Mouse (Mus musculus) intestine, postnatal 0 days (tissue): ENCODE results near the gene Rwdd2a. TPM values are rescaled to one million over a fixed set of nuclear protein-coding genes. Genes with fewer than 3 reads are reported as not detected.

ENCODE experiments used
- ATAC-seq: fragments of 200-750 bp; cut with Nextera tagmentation; 2 replicates; pipeline ENCODE4 v1.8.0; 2017; ENCODE audit warnings: mild to moderate bottlenecking, moderate TSS enrichment, moderate library complexity
- H3K27ac ChIP-seq: fragments of 300-500 bp; sonication (generic); 2 replicates; pipeline ENCODE4 v1.5.1; 2014; ENCODE audit warnings: mild to moderate bottlenecking, low read depth, low read length, moderate library complexity
- H3K27me3 ChIP-seq: fragments of 300-500 bp; sonication (generic); replicated peaks from 2 replicates; pipeline ENCODE4 v1.6.1; 2014; ENCODE audit warnings: low read length, mixed read lengths; ENCODE audit not compliant: control insufficient read depth, insufficient read depth
- H3K36me3 ChIP-seq: fragments of 300-500 bp; sonication (generic); 2 replicates; pipeline ENCODE4 v1.6.1; 2014; ENCODE audit warnings: mild to moderate bottlenecking, moderate library complexity; ENCODE audit not compliant: control insufficient read depth, insufficient read depth
- H3K4me1 ChIP-seq: fragments of 300-500 bp; sonication (generic); replicated peaks from 2 replicates; pipeline ENCODE4 v1.6.1; 2014; ENCODE audit warnings: antibody characterized with exemption, low read length, mixed read lengths; ENCODE audit not compliant: control insufficient read depth, insufficient read depth
- H3K4me2 ChIP-seq: fragments of 300-500 bp; sonication (generic); replicated peaks from 2 replicates; pipeline ENCODE4 v1.6.1; 2014; ENCODE audit warnings: low read depth, mild to moderate bottlenecking, moderate library complexity
- H3K4me3 ChIP-seq: fragments of 300-500 bp; sonication (generic); 2 replicates; pipeline ENCODE4 v1.5.1; 2014; ENCODE audit warnings: low read depth, low read length
- H3K9ac ChIP-seq: fragments of 300-500 bp; sonication (generic); 2 replicates; pipeline ENCODE4 v1.6.1; 2014; ENCODE audit warnings: mild to moderate bottlenecking, low read depth, low read length
- H3K9me3 ChIP-seq: fragments of 300-500 bp; sonication (generic); 2 replicates; pipeline ENCODE4 v1.6.1; 2016; ENCODE audit warnings: mixed run types; ENCODE audit not compliant: control insufficient read depth
- CTCF ChIP-seq: sonication (generic); IDR thresholded peaks from 2 replicates; pipeline ENCODE4 v1.5.1; 2016; ENCODE audit warnings: low read depth, mild to moderate bottlenecking, control low read depth, antibody characterized with exemption, moderate library complexity
- WGBS: fragments of 180-500 bp; shearing (Covaris S2); extraction: QIAGEN DNeasy Blood & Tissue Kit; methylation state at CpG from one replicate; pipeline ENCODE4 v1.1.7; 2014; 5-methylcytosine and 5-hydroxymethylcytosine counted together
- polyA plus RNA-seq: library from polyadenylated mRNA; unstranded; fragments of >200 nt; fragmentation: Nextera tagmentation; extraction: Ambion mirVana; gene quantifications from 2 replicates; pipeline ENCODE4 v1.2.1, GENCODE M21; 2015

Gene Rwdd2a
- 5.8 and 6.5 TPM in 2 replicates for polyA plus RNA-seq

DNA sequence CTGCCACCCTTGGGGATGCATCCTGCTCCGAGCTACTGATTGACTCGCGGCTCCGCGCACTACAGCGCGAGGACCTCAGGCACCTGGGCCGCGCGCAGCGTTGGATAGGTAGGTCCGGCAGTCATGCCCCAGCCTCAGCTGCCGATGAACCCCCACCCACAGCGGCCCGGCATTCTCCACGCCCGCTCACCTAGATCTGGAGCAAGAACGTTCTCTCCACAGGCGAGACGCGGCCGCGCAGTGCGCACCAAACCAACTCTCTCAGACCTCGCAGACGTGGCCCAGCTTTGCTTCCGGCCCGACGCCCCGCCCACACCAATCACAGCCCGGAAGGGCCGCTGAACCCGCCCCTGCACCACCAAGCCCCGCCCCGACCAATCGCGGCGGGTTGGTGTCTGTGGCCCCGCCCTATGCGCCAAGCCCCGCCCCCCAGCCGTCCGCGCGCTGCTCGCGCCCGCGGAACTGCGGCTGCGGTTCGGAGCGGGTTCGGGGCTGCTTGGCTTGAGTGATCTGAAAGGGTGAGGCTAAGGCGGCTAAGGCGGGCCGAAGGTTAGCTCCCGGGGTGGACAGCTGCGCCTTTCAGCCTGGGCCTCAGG lies at the start of gene Rwdd2a, which contains the start of gene Pgm3:
Gene Rwdd2a (plus strand): TSS at position 452 of the 596 bp plus-strand sequence.
Gene Pgm3 (minus strand): TSS at position 303 of the 596 bp plus-strand sequence.
- WGBS: under 1% methylated on average over 58 of the region's 59 CpGs
- peak within 1 kb of the TSS; percentile 64 for H3K9ac ChIP-seq
- peak; percentile 94 for ATAC-seq
- no peaks in the 10 kb centered on the region for H3K27me3 ChIP-seq
- peaks cover 17% of the 10 kb centered on the region for H3K36me3 ChIP-seq
- H3K4me2 ChIP-seq: peak within 1 kb of the TSS; percentile 100
- H3K9me3 ChIP-seq: no peaks in the 10 kb centered on the region
- peak within 1 kb of the TSS; percentile 62 for H3K4me3 ChIP-seq
- 0 out of 2 replicates have a peak, but pooled peaks cover 10% of the 10 kb centered on the region for H3K4me1 ChIP-seq
- H3K27ac ChIP-seq: peak within 1 kb of the TSS; percentile 88
- no peak for TF ChIP-seq CTCF

- no peak for ATAC-seq
- no peak overlapping the region for H3K4me2 ChIP-seq
- H3K27me3 ChIP-seq: no peaks in the 10 kb centered on the region
- H3K9me3 ChIP-seq: no peaks in the 10 kb centered on the region
- no peak overlapping the region for H3K27ac ChIP-seq
- no peak overlapping the region for H3K9ac ChIP-seq
- no peaks in the 10 kb centered on the region for H3K4me1 ChIP-seq
- no peak overlapping the region for H3K4me3 ChIP-seq
- TF ChIP-seq CTCF: 0 out of 2 replicates have a peak, but pooled peaks have one; percentile 15
- H3K36me3 ChIP-seq: peaks cover 41% of the 10 kb centered on the region
Observed at GRCm38 (mm10) chr9:86522335-86522734, 49.5 kb upstream of the Rwdd2a start.

- 53% methylated on average over 2 of the region's 2 CpGs for WGBS
- H3K4me2 ChIP-seq: no peak overlapping the region
- no peaks in the 10 kb centered on the region for H3K9me3 ChIP-seq
- H3K36me3 ChIP-seq: peaks cover 38% of the 10 kb centered on the region
- H3K9ac ChIP-seq: no peak overlapping the region
- no peak overlapping the region for H3K4me3 ChIP-seq
- no peak for TF ChIP-seq CTCF
- no peak for ATAC-seq
- no peaks in the 10 kb centered on the region for H3K4me1 ChIP-seq
- H3K27me3 ChIP-seq: no peaks in the 10 kb centered on the region
- H3K27ac ChIP-seq: no peak overlapping the region
Observed at GRCm38 (mm10) chr9:86525600-86525999, 46.2 kb upstream of the Rwdd2a start.

GRCm38 (mm10) chr9:86534071-86534470 lies 37.7 kb upstream of the Rwdd2a start:
- H3K4me3 ChIP-seq: no peak overlapping the region
- no peak for ATAC-seq

DNA sequence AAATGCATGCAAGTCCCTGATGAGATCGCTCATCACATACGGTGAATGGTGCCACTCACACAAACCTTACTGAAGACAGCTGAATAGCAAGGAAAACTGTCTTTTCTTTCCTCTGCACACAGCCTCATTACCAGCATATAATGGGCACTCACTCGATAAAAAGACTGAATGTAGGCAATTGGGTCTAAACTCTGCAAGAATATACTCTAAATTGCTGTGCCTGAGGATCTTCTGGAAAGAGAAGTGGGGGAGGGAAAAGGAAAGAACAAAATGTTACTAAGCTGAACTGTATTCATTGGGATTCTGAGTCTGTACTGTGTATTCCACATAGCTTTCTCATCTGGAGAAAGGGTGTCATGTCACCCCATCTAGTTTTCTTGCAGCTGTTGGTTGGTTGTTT lies 28.3 kb upstream of the Rwdd2a start:
- TF ChIP-seq CTCF: no peak
- no peak for ATAC-seq
- no peaks in the 10 kb centered on the region for H3K9me3 ChIP-seq
- H3K36me3 ChIP-seq: peaks cover 57% of the 10 kb centered on the region
- H3K4me2 ChIP-seq: no peak overlapping the region
- H3K9ac ChIP-seq: no peak overlapping the region
- H3K4me3 ChIP-seq: no peak overlapping the region
- no peaks in the 10 kb centered on the region for H3K27me3 ChIP-seq
- no peak overlapping the region for H3K27ac ChIP-seq
- WGBS: 95% methylated on average over 3 of the region's 3 CpGs
- no peaks in the 10 kb centered on the region for H3K4me1 ChIP-seq

More at GRCm38 (mm10) chr9:86534071-86534470, 37.7 kb upstream of the Rwdd2a start:
- Histone ChIP-seq H3K27ac (no peak overlapping the region), H3K27me3 (no peaks in the 10 kb centered on the region), H3K4me1 (no peaks in the 10 kb centered on the region), H3K9me3 (no peaks in the 10 kb centered on the region), H3K36me3 (peaks cover 27% of the 10 kb centered on the region), H3K9ac (no peak overlapping the region), H3K4me2 (no peak overlapping the region)
- WGBS: 85% methylated on average over 5 of the region's 5 CpGs
- no peak for TF ChIP-seq CTCF

- ATAC-seq: no peak
- Histone ChIP-seq H3K9ac (no peak overlapping the region), H3K4me2 (no peak overlapping the region), H3K36me3 (peaks cover 66% of the 10 kb centered on the region), H3K4me1 (no peaks in the 10 kb centered on the region), H3K27me3 (no peaks in the 10 kb centered on the region), H3K27ac (no peak overlapping the region), H3K4me3 (no peak overlapping the region), H3K9me3 (no peaks in the 10 kb centered on the region)
- 72% methylated on average over 1 of the region's 1 CpGs for WGBS
- TF ChIP-seq CTCF: no peak
Observed at GRCm38 (mm10) chr9:86544559-86544958, 27.2 kb upstream of the Rwdd2a start.
